Mouse (Mus musculus): ENCODE measurements around the gene Ptpn12. TPM values are rescaled to one million over a fixed set of nuclear protein-coding genes. Genes with fewer than 3 reads are reported as not detected.
A peak's percentile ranks its signal among the peaks of the same experiment; 100 is the strongest.

Ptpn12 gene
- total RNA-seq, 2 experiments from 2014 or later: 40.4 to 42.2 TPM

- intact Hi-C loops (cut with DNase I): loop anchor here (2.0 kb wide), 1 partner anchor 53 kb away; no protein-coding TSS in a partner anchor
- no peak for TF ChIP-seq CTCF (IDR thresholded peaks at IDR 0.05)
- no peak for DNase-seq (ENCODE audit: extremely low spot score in 1 of 2, low spot score in 2 of 2)
- no peak overlapping the region for H3K27ac ChIP-seq
- no peak overlapping the region for H3K4me3 ChIP-seq
These were observed 87.8 kb downstream of the Ptpn12 start for GRCm38 (mm10) chr5:20967942-20968341.

GRCm38 (mm10) chr5:20964446-20964845, 91.3 kb downstream of the Ptpn12 start:
- Histone ChIP-seq H3K4me3 (no peak overlapping the region), H3K27ac (no peak overlapping the region)
- no peak for DNase-seq (ENCODE audit: extremely low spot score in 1 of 2, low spot score in 2 of 2)
- intact Hi-C loops (cut with DNase I): no loop called here
- TF ChIP-seq CTCF (IDR thresholded peaks at IDR 0.05): no peak

GRCm38 (mm10) chr5:20963295-20963694, 92.4 kb downstream of the Ptpn12 start:
- Histone ChIP-seq H3K4me3 (no peak overlapping the region), H3K27ac (no peak overlapping the region)
- no peak for TF ChIP-seq CTCF (IDR thresholded peaks at IDR 0.05)
- no peak for DNase-seq (ENCODE audit: extremely low spot score in 1 of 2, low spot score in 2 of 2)
- intact Hi-C loops (cut with DNase I): no loop called here

GRCm38 (mm10) chr5:20960927-20961326, 94.8 kb downstream of the Ptpn12 start:
- no peak for TF ChIP-seq CTCF (IDR thresholded peaks at IDR 0.05)
- Histone ChIP-seq H3K27ac (no peak overlapping the region), H3K4me3 (no peak overlapping the region)
- DNase-seq (ENCODE audit: extremely low spot score in 1 of 2, low spot score in 2 of 2): no peak
- intact Hi-C loops (cut with DNase I): no loop called here

GRCm38 (mm10) chr5:20956298-20956697, 99.4 kb downstream of the Ptpn12 start, which contains the start of gene Rsbn1l:
Gene Rsbn1l, minus strand, starts transcription at chr5:20956398.
- no peak within 1 kb of the TSS for H3K4me3 ChIP-seq
- no peak within 1 kb of the TSS for H3K27ac ChIP-seq
- no peak for TF ChIP-seq CTCF (IDR thresholded peaks at IDR 0.05)
- no peak for DNase-seq (ENCODE audit: extremely low spot score in 1 of 2, low spot score in 2 of 2)
- intact Hi-C loops (cut with DNase I): no loop called here

GRCm38 (mm10) chr5:20955114-20955835, 100.4 kb downstream of the Ptpn12 start:
- Histone ChIP-seq H3K4me3 (no peak overlapping the region), H3K27ac (no peak overlapping the region)
- intact Hi-C loops (cut with DNase I): no loop called here
- no peak for DNase-seq (ENCODE audit: extremely low spot score in 1 of 2, low spot score in 2 of 2)
- TF ChIP-seq CTCF (IDR thresholded peaks at IDR 0.05): no peak

GRCm38 (mm10) chr5:20952337-20952925, 103.3 kb downstream of the Ptpn12 start:
- DNase-seq (ENCODE audit: extremely low spot score in 1 of 2, low spot score in 2 of 2): no peak
- intact Hi-C loops (cut with DNase I): loop anchor here (5.0 kb wide), 1 partner anchor 40 kb away; no protein-coding TSS in a partner anchor
- TF ChIP-seq CTCF (IDR thresholded peaks at IDR 0.05): no peak
- H3K4me3 ChIP-seq: peak overlapping the region; percentile 83
- peak overlapping the region; percentile 85 for H3K27ac ChIP-seq

GRCm38 (mm10) chr5:20951666-20952281, 103.9 kb downstream of the Ptpn12 start:
- peak overlapping the region; percentile 83 for H3K4me3 ChIP-seq
- no peak for TF ChIP-seq CTCF (IDR thresholded peaks at IDR 0.05)
- intact Hi-C loops (cut with DNase I): loop anchor here (1.0 to 5.0 kb wide), 3 partner anchors 39 to 105 kb away; partner anchors contain the start of genes Phtf2 and Tmem60
- peak; percentile 94 to 97 for DNase-seq (ENCODE audit: extremely low spot score in 1 of 2, low spot score in 2 of 2)
- H3K27ac ChIP-seq: peak overlapping the region; percentile 98

- peak overlapping the region; percentile 83 for H3K4me3 ChIP-seq
- DNase-seq (ENCODE audit: extremely low spot score in 1 of 2, low spot score in 2 of 2): peak; percentile 65 to 69
- intact Hi-C loops (cut with DNase I): loop anchor here (1.0 to 5.0 kb wide), 3 partner anchors 39 to 105 kb away; partner anchors contain the start of genes Phtf2 and Tmem60
- TF ChIP-seq CTCF (IDR thresholded peaks at IDR 0.05): no peak
- peak overlapping the region; percentile 98 for H3K27ac ChIP-seq
These were observed 104.7 kb downstream of the Ptpn12 start for GRCm38 (mm10) chr5:20950855-20951650.

GRCm38 (mm10) chr5:20950516-20950854, 105.2 kb downstream of the Ptpn12 start:
- Histone ChIP-seq H3K4me3 (peak overlapping the region; percentile 83), H3K27ac (peak overlapping the region; percentile 98)
- intact Hi-C loops (cut with DNase I): loop anchor here (2.0 to 5.0 kb wide), 2 partner anchors 38 to 68 kb away; partner anchors contain the start of genes Phtf2 and Tmem60
- no peak for DNase-seq (ENCODE audit: extremely low spot score in 1 of 2, low spot score in 2 of 2)
- TF ChIP-seq CTCF (IDR thresholded peaks at IDR 0.05): no peak

- intact Hi-C loops (cut with DNase I): loop anchor here (2.0 to 5.0 kb wide), 2 partner anchors 38 to 67 kb away; partner anchors contain the start of genes Phtf2 and Tmem60
- DNase-seq (ENCODE audit: extremely low spot score in 1 of 2, low spot score in 2 of 2): no peak
- no peak for TF ChIP-seq CTCF (IDR thresholded peaks at IDR 0.05)
- Histone ChIP-seq H3K27ac (peak overlapping the region; percentile 50; the same call in 1 of the 2 replicates), H3K4me3 (peak overlapping the region; percentile 83)
These were observed 105.6 kb downstream of the Ptpn12 start for GRCm38 (mm10) chr5:20950093-20950492.
